Mouse (Mus musculus): ENCODE measurements around the gene Unc79.

Gene Unc79

DNA sequence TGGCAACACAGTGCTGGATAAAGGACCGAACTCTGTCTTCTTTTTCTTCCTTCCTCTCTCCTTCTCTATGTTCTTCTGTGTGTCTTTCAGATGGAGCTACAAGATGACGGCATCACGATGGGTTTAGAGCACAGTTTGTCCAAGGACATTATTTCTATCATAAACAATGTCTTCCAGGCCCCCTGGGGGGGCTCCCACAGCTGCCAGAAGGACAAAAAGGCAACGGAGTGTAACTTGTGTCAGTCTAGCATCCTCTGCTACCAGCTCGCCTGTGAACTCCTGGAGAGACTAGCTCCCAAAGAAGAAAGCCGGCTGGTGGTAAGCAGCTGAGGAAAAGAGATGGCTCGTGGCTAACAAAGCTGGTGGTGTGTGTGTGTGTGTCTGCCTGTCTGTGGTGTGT, 130.1 kb downstream of the Unc79 start:
- no peaks in the 10 kb centered on the region for H3K36me3 ChIP-seq (ENCODE audit: insufficient read depth, low read length)
- TF ChIP-seq POU5F1 (IDR thresholded peaks at IDR 0.05; ENCODE audit: borderline replicate concordance, low read length), result no peak
- no peak for TF ChIP-seq CTCF (conservative IDR thresholded peaks at IDR 0.05; ENCODE audit: low read length)
- TF ChIP-seq NANOG (IDR thresholded peaks at IDR 0.05; ENCODE audit: borderline replicate concordance, low read length), result no peak
- H3K27me3 ChIP-seq (ENCODE audit: insufficient read depth, low read length), result no peaks in the 10 kb centered on the region
- no peak overlapping the region for H3K4me3 ChIP-seq (replicated peaks; ENCODE audit: low read length)
- no peaks in the 10 kb centered on the region for H3K9me3 ChIP-seq (ENCODE audit: low read length)
- H3K4me1 ChIP-seq (replicated peaks; ENCODE audit: low read depth, low read length), result no peaks in the 10 kb centered on the region

DNA sequence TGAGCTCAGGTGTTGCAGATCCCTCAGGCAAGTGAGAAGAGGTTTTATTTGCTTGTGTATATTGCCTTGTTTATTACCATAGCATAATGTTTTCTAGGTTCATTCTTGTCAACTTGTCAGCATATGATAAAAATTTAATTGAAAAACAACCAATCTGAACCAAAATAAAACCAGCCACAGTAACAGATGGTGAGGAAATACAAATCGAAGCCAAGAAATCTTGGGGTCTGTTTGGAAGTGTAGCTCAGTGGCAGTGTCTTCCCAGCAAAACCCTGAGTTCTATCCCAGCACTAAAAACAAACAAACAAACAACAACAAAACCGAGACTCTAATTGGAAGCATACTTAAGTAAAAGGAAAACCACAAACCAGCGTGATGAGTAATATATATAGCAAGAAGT, 131.4 kb downstream of the Unc79 start:
- H3K4me3 ChIP-seq (replicated peaks; ENCODE audit: low read length), result no peak overlapping the region
- H3K27me3 ChIP-seq (ENCODE audit: insufficient read depth, low read length), result no peaks in the 10 kb centered on the region
- no peaks in the 10 kb centered on the region for H3K36me3 ChIP-seq (ENCODE audit: insufficient read depth, low read length)
- no peaks in the 10 kb centered on the region for H3K9me3 ChIP-seq (ENCODE audit: low read length)
- H3K4me1 ChIP-seq (replicated peaks; ENCODE audit: low read depth, low read length), result no peaks in the 10 kb centered on the region
- no peak for TF ChIP-seq CTCF (conservative IDR thresholded peaks at IDR 0.05; ENCODE audit: low read length)
- no peak for TF ChIP-seq NANOG (IDR thresholded peaks at IDR 0.05; ENCODE audit: borderline replicate concordance, low read length)
- no peak for TF ChIP-seq POU5F1 (IDR thresholded peaks at IDR 0.05; ENCODE audit: borderline replicate concordance, low read length)

GRCm38 (mm10) chr12:103091831-103092230, 143.2 kb downstream of the Unc79 start:
- H3K36me3 ChIP-seq (ENCODE audit: insufficient read depth, low read length), result no peaks in the 10 kb centered on the region
- H3K4me3 ChIP-seq (replicated peaks; ENCODE audit: low read length), result no peak overlapping the region
- no peaks in the 10 kb centered on the region for H3K4me1 ChIP-seq (replicated peaks; ENCODE audit: low read depth, low read length)
- H3K27me3 ChIP-seq (ENCODE audit: insufficient read depth, low read length), result no peaks in the 10 kb centered on the region
- H3K9me3 ChIP-seq (ENCODE audit: low read length), result no peaks in the 10 kb centered on the region
- TF ChIP-seq CTCF (conservative IDR thresholded peaks at IDR 0.05; ENCODE audit: low read length) (no peak), POU5F1 (IDR thresholded peaks at IDR 0.05; ENCODE audit: borderline replicate concordance, low read length) (no peak), NANOG (IDR thresholded peaks at IDR 0.05; ENCODE audit: borderline replicate concordance, low read length) (no peak)

DNA sequence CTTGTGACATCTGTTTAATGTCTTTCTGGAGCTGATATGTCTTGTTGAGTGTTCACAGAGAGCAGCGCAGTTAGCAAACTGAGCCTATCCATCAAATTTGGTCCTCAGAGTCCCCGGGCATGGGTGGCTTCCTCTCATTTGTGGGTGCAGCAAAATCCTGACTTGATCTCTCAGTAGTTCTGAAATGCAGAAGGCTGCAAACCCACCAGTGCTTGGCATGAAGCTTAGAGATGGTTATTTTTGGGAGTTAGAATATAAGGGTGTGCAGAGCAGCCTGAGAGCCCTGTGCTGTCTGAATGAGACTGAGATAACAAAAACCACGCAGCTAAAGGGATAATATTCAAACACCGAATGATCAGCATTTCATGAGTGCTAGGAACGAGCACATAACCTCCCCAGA, 146.5 kb downstream of the Unc79 start:
- Histone ChIP-seq H3K4me3 (replicated peaks; ENCODE audit: low read length) (no peak overlapping the region), H3K27me3 (ENCODE audit: insufficient read depth, low read length) (no peaks in the 10 kb centered on the region), H3K4me1 (replicated peaks; ENCODE audit: low read depth, low read length) (no peaks in the 10 kb centered on the region), H3K9me3 (ENCODE audit: low read length) (no peaks in the 10 kb centered on the region), H3K36me3 (ENCODE audit: insufficient read depth, low read length) (no peaks in the 10 kb centered on the region)
- no peak for TF ChIP-seq POU5F1 (IDR thresholded peaks at IDR 0.05; ENCODE audit: borderline replicate concordance, low read length)
- no peak for TF ChIP-seq NANOG (IDR thresholded peaks at IDR 0.05; ENCODE audit: borderline replicate concordance, low read length)
- TF ChIP-seq CTCF (conservative IDR thresholded peaks at IDR 0.05; ENCODE audit: low read length), result no peak

DNA sequence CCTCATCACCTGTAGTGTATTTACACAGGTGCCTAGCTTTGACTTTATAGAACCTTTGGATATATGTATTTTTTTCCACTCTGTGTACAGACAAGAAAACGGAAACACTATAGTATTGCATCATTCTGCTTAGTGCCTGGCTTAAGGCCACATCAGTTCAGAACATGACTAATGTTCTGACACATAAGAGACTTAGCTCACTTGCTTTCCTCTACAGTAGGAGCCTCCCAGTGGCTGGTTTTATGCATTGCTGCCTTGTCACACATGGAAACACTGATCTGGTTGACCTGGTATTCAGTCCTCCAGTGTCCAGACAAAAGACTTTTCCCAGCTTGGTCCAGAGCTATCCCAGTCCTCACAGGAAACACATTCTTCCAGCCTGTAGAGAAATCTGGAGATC, 150.5 kb downstream of the Unc79 start:
- no peak overlapping the region for H3K4me3 ChIP-seq (replicated peaks; ENCODE audit: low read length)
- no peaks in the 10 kb centered on the region for H3K4me1 ChIP-seq (replicated peaks; ENCODE audit: low read depth, low read length)
- H3K27me3 ChIP-seq (ENCODE audit: insufficient read depth, low read length), result no peaks in the 10 kb centered on the region
- H3K36me3 ChIP-seq (ENCODE audit: insufficient read depth, low read length), result no peaks in the 10 kb centered on the region
- H3K9me3 ChIP-seq (ENCODE audit: low read length), result no peaks in the 10 kb centered on the region
- TF ChIP-seq NANOG (IDR thresholded peaks at IDR 0.05; ENCODE audit: borderline replicate concordance, low read length), result no peak
- no peak for TF ChIP-seq POU5F1 (IDR thresholded peaks at IDR 0.05; ENCODE audit: borderline replicate concordance, low read length)
- TF ChIP-seq CTCF (conservative IDR thresholded peaks at IDR 0.05; ENCODE audit: low read length), result no peak; the same call in 1 of the 2 replicates

GRCm38 (mm10) chr12:103100088-103100487, 151.4 kb downstream of the Unc79 start:
- H3K4me1 ChIP-seq (replicated peaks; ENCODE audit: low read depth, low read length), result no peaks in the 10 kb centered on the region

DNA sequence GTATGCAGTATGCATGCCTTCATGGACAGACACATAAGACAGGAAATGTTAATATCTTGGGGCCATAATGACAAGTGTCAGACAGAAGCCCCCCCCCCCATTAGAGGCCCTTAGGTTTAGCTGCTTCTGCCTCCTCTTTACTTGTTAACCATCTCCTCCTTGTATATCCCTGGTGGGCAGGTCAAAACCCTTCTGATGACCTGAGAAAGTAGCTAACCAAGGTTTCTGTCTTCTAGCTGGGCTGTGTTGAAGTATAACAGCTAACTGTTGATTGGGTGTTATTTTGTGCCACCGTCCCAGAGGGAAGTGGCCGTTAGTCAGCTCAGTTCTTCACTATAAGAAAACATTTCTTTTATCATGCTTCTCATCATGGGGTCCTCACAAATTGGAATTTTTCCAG, 154.4 kb downstream of the Unc79 start:
- H3K9me3 ChIP-seq (ENCODE audit: low read length), result no peaks in the 10 kb centered on the region
- TF ChIP-seq CTCF (conservative IDR thresholded peaks at IDR 0.05; ENCODE audit: low read length) (no peak), NANOG (IDR thresholded peaks at IDR 0.05; ENCODE audit: borderline replicate concordance, low read length) (no peak), POU5F1 (IDR thresholded peaks at IDR 0.05; ENCODE audit: borderline replicate concordance, low read length) (no peak)
- H3K4me1 ChIP-seq (replicated peaks; ENCODE audit: low read depth, low read length), result no peaks in the 10 kb centered on the region
- H3K4me3 ChIP-seq (replicated peaks; ENCODE audit: low read length), result no peak overlapping the region
- H3K27me3 ChIP-seq (ENCODE audit: insufficient read depth, low read length), result no peaks in the 10 kb centered on the region
- H3K36me3 ChIP-seq (ENCODE audit: insufficient read depth, low read length), result no peaks in the 10 kb centered on the region

More at GRCm38 (mm10) chr12:103100088-103100487, 151.4 kb downstream of the Unc79 start:
- TF ChIP-seq POU5F1 (IDR thresholded peaks at IDR 0.05; ENCODE audit: borderline replicate concordance, low read length) (no peak), CTCF (conservative IDR thresholded peaks at IDR 0.05; ENCODE audit: low read length) (peak; percentile 69)
- Histone ChIP-seq H3K27me3 (ENCODE audit: insufficient read depth, low read length) (no peaks in the 10 kb centered on the region), H3K36me3 (ENCODE audit: insufficient read depth, low read length) (no peaks in the 10 kb centered on the region), H3K4me3 (replicated peaks; ENCODE audit: low read length) (no peak overlapping the region), H3K9me3 (ENCODE audit: low read length) (no peaks in the 10 kb centered on the region)

GRCm38 (mm10) chr12:103103601-103104000, 154.9 kb downstream of the Unc79 start:
- H3K4me3 ChIP-seq (replicated peaks; ENCODE audit: low read length), result no peak overlapping the region
- H3K36me3 ChIP-seq (ENCODE audit: insufficient read depth, low read length), result no peaks in the 10 kb centered on the region
- no peaks in the 10 kb centered on the region for H3K27me3 ChIP-seq (ENCODE audit: insufficient read depth, low read length)
- no peak for TF ChIP-seq NANOG (IDR thresholded peaks at IDR 0.05; ENCODE audit: borderline replicate concordance, low read length)
- TF ChIP-seq CTCF (conservative IDR thresholded peaks at IDR 0.05; ENCODE audit: low read length), result no peak
- TF ChIP-seq POU5F1 (IDR thresholded peaks at IDR 0.05; ENCODE audit: borderline replicate concordance, low read length), result no peak
- H3K4me1 ChIP-seq (replicated peaks; ENCODE audit: low read depth, low read length), result no peaks in the 10 kb centered on the region
- H3K9me3 ChIP-seq (ENCODE audit: low read length), result no peaks in the 10 kb centered on the region

DNA sequence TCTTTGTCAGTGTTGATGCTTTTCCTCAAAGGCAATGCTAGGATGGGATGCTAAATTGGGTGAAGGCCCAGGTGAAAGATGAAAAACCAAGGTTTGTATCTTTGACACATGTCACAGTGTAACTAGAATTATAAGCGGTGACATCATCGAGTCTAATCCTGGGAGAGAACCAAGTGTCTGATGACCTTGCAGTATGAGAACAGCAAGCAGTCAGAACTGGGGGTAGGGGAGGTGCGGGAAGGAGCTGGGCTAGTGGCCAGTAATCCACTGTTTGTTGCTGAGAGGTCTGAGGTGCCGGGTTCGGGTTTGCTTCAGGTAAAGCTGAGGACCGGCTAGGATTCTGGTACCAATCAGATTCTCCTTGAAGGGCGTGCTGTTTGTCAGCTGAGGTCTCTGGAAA, 160.6 kb downstream of the Unc79 start:
- Histone ChIP-seq H3K4me3 (replicated peaks; ENCODE audit: low read length) (no peak overlapping the region), H3K4me1 (replicated peaks; ENCODE audit: low read depth, low read length) (no peaks in the 10 kb centered on the region)
- TF ChIP-seq CTCF (conservative IDR thresholded peaks at IDR 0.05; ENCODE audit: low read length), result no peak
- no peak for TF ChIP-seq POU5F1 (IDR thresholded peaks at IDR 0.05; ENCODE audit: borderline replicate concordance, low read length)
- TF ChIP-seq NANOG (IDR thresholded peaks at IDR 0.05; ENCODE audit: borderline replicate concordance, low read length), result no peak

More for the DNA sequence above, 160.6 kb downstream of the Unc79 start:
- H3K9me3 ChIP-seq (ENCODE audit: low read length), result no peaks in the 10 kb centered on the region
- no peaks in the 10 kb centered on the region for H3K36me3 ChIP-seq (ENCODE audit: insufficient read depth, low read length)
- H3K27me3 ChIP-seq (ENCODE audit: insufficient read depth, low read length), result no peaks in the 10 kb centered on the region

Data from E14TG2a.4 (cell line).